Mouse (Mus musculus) liver, postnatal 0 days (tissue): ENCODE measurements at regions not wholly inside any gene's neighbourhood (a gene's known extent, or its start where the extent isn't known, plus 50 kb on each side); places are given as distances from the start of the nearest gene placed in this dataset.

Experiments used
- CTCF ChIP-seq: sonication (generic); IDR thresholded peaks from 2 replicates; pipeline ENCODE4 v1.5.1; 2016; ENCODE audit warnings: antibody characterized with exemption, low read depth
- EP300 ChIP-seq: IDR thresholded peaks from 2 replicates; pipeline ENCODE4 v1.6.1; 2016; ENCODE audit warnings: antibody characterized with exemption, low read depth, mild to moderate bottlenecking

DNA sequence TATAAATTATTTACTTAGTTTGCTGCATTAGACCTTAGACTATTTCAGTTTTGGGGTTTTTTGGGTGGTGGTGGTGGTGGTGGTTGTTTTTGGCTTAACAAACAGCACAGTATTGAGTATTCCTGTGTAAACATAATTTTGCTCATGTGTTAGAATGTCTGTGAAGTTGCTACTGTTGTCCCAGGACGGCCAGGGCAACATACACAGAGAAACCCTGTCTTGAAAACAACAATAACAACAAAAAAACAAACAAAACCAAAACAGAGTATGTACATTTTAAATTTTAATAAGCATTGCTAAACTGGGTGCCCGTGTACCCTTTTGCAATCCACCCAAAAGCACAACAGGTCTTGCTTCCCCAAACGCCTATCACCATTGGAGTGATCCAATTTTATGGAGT, 51.8 kb upstream of the Exoc6 start:
- no peak for TF ChIP-seq CTCF
- TF ChIP-seq EP300 = no peak
